Mouse (Mus musculus) neural tube, embryonic 12.5 days (tissue): ENCODE data around the gene Sult2b1. TPM values are rescaled to one million over a fixed set of nuclear protein-coding genes. Genes with fewer than 3 reads are reported as not detected.
A peak's percentile ranks its signal among the peaks of the same experiment; 100 is the strongest.

Experiments used
- ATAC-seq: fragments of 200-750 bp; cut with Nextera tagmentation; 2 replicates; pipeline ENCODE4 v1.8.0; 2017; ENCODE audit warnings: low read depth, mild to moderate bottlenecking, moderate TSS enrichment, moderate library complexity; ENCODE audit not compliant: low FRiP score
- H3K27ac ChIP-seq: fragments of 300-500 bp; sonication (generic); 2 replicates; pipeline ENCODE4 v1.5.1; 2016
- H3K27me3 ChIP-seq: fragments of 300-500 bp; sonication (generic); replicated peaks from 2 replicates; pipeline ENCODE4 v1.6.1; 2016; ENCODE audit warnings: mild to moderate bottlenecking
- H3K36me3 ChIP-seq: fragments of 300-500 bp; sonication (generic); 2 replicates; pipeline ENCODE4 v1.6.1; 2016; ENCODE audit warnings: mild to moderate bottlenecking
- H3K4me1 ChIP-seq: fragments of 300-500 bp; sonication (generic); 2 replicates; pipeline ENCODE4 v1.6.1; 2016
- H3K4me2 ChIP-seq: fragments of 300-500 bp; sonication (generic); replicated peaks from 2 replicates; pipeline ENCODE4 v1.6.1; 2016; ENCODE audit warnings: mild to moderate bottlenecking
- H3K4me3 ChIP-seq: fragments of 300-500 bp; sonication (generic); 2 replicates; pipeline ENCODE4 v1.5.1; 2016
- H3K9ac ChIP-seq: fragments of 300-500 bp; sonication (generic); 2 replicates; pipeline ENCODE4 v1.6.1; 2016; ENCODE audit warnings: mild to moderate bottlenecking
- H3K9me3 ChIP-seq: fragments of 300-500 bp; sonication (generic); 2 replicates; pipeline ENCODE4 v1.6.1; 2016; ENCODE audit warnings: mild to moderate bottlenecking
- WGBS: fragments of 180-500 bp; shearing (Covaris S2); methylation state at CpG from one replicate; pipeline ENCODE4 v1.1.7; 2016; 5-methylcytosine and 5-hydroxymethylcytosine counted together
- polyA plus RNA-seq: library from polyadenylated mRNA; unstranded; fragments of >200 nt; fragmentation: Nextera tagmentation; extraction: Ambion mirVana; gene quantifications from 2 replicates; pipeline ENCODE4 v1.2.1, GENCODE M21; 2016

The Sult2b1 gene
- polyA plus RNA-seq, 1 experiment from 2014 or later: 2.1 TPM

- no peak for ATAC-seq
- H3K4me1 ChIP-seq: peaks cover 57% of the 10 kb centered on the region
- H3K4me3 ChIP-seq: no peak overlapping the region
- peaks cover 36% of the 10 kb centered on the region for H3K36me3 ChIP-seq
- 90% methylated on average over 21 of the region's 21 CpGs for WGBS
- no peak overlapping the region for H3K27ac ChIP-seq
- no peaks in the 10 kb centered on the region for H3K27me3 ChIP-seq
- no peak overlapping the region for H3K9ac ChIP-seq
- no peak overlapping the region for H3K4me2 ChIP-seq
- no peaks in the 10 kb centered on the region for H3K9me3 ChIP-seq
These were observed 72.3 kb downstream of the Sult2b1 start for GRCm38 (mm10) chr7:45712022-45712757.

GRCm38 (mm10) chr7:45711316-45712021 is 73.0 kb downstream of the Sult2b1 start:
- H3K4me2 ChIP-seq: no peak overlapping the region
- peaks cover 57% of the 10 kb centered on the region for H3K4me1 ChIP-seq
- no peak overlapping the region for H3K9ac ChIP-seq
- H3K27ac ChIP-seq: no peak overlapping the region
- H3K36me3 ChIP-seq: peaks cover 36% of the 10 kb centered on the region
- H3K4me3 ChIP-seq: no peak overlapping the region
- WGBS: 91% methylated on average over 24 of the region's 24 CpGs
- H3K9me3 ChIP-seq: no peaks in the 10 kb centered on the region
- no peaks in the 10 kb centered on the region for H3K27me3 ChIP-seq
- no peak for ATAC-seq

GRCm38 (mm10) chr7:45710477-45711191 is 73.8 kb downstream of the Sult2b1 start:
- no peaks in the 10 kb centered on the region for H3K27me3 ChIP-seq
- 96% methylated on average over 20 of the region's 20 CpGs for WGBS
- H3K9me3 ChIP-seq: no peaks in the 10 kb centered on the region
- ATAC-seq: no peak
- H3K4me2 ChIP-seq: no peak overlapping the region
- H3K36me3 ChIP-seq: peaks cover 36% of the 10 kb centered on the region
- H3K4me1 ChIP-seq: peaks cover 57% of the 10 kb centered on the region
- no peak overlapping the region for H3K4me3 ChIP-seq
- H3K9ac ChIP-seq: no peak overlapping the region
- no peak overlapping the region for H3K27ac ChIP-seq

- Histone ChIP-seq H3K9ac (no peak overlapping the region), H3K4me3 (no peak overlapping the region), H3K36me3 (peaks cover 36% of the 10 kb centered on the region), H3K4me2 (no peak overlapping the region; the same call in 1 of the 2 replicates), H3K27me3 (no peaks in the 10 kb centered on the region), H3K27ac (no peak overlapping the region), H3K9me3 (no peaks in the 10 kb centered on the region), H3K4me1 (peaks cover 60% of the 10 kb centered on the region)
- 72% methylated on average over 14 of the region's 14 CpGs for WGBS
- no peak for ATAC-seq
These were observed 74.7 kb downstream of the Sult2b1 start for GRCm38 (mm10) chr7:45709677-45710355.

GRCm38 (mm10) chr7:45709036-45709435 is 75.4 kb downstream of the Sult2b1 start:
- Histone ChIP-seq H3K4me1 (peaks cover 54% of the 10 kb centered on the region), H3K4me2 (0 out of 2 replicates have a peak overlapping the region, but pooled peaks have one; percentile 14), H3K9ac (no peak overlapping the region), H3K27me3 (no peaks in the 10 kb centered on the region), H3K36me3 (peaks cover 36% of the 10 kb centered on the region), H3K27ac (no peak overlapping the region), H3K4me3 (no peak overlapping the region), H3K9me3 (no peaks in the 10 kb centered on the region)
- ATAC-seq: no peak
- WGBS: 36% methylated on average over 6 of the region's 6 CpGs

- Histone ChIP-seq H3K36me3 (peaks cover 33% of the 10 kb centered on the region), H3K4me2 (peak overlapping the region; percentile 91), H3K4me3 (no peak overlapping the region), H3K27me3 (no peaks in the 10 kb centered on the region), H3K27ac (no peak overlapping the region), H3K9me3 (no peaks in the 10 kb centered on the region), H3K9ac (no peak overlapping the region), H3K4me1 (peaks cover 60% of the 10 kb centered on the region)
- no peak for ATAC-seq
- WGBS: 57% methylated on average over 13 of the region's 13 CpGs
These were observed 76.2 kb downstream of the Sult2b1 start for GRCm38 (mm10) chr7:45708221-45708761.

GRCm38 (mm10) chr7:45707375-45707967 is 77.0 kb downstream of the Sult2b1 start:
- Histone ChIP-seq H3K4me3 (peak overlapping the region; percentile 48), H3K9ac (peak overlapping the region; percentile 26; the same call in 1 of the 2 replicates), H3K4me1 (peaks cover 66% of the 10 kb centered on the region), H3K9me3 (no peaks in the 10 kb centered on the region), H3K27ac (no peak overlapping the region), H3K27me3 (no peaks in the 10 kb centered on the region), H3K4me2 (peak overlapping the region; percentile 91), H3K36me3 (peaks cover 25% of the 10 kb centered on the region)
- no peak for ATAC-seq
- WGBS: under 1% methylated on average over 27 of the region's 27 CpGs

- no peaks in the 10 kb centered on the region for H3K9me3 ChIP-seq
- WGBS: under 1% methylated on average over 39 of the region's 45 CpGs
- peak overlapping the region; percentile 91 for H3K4me2 ChIP-seq
- 0 out of 2 replicates have a peak overlapping the region, but pooled peaks have one; percentile 13 for H3K27ac ChIP-seq
- no peaks in the 10 kb centered on the region for H3K27me3 ChIP-seq
- H3K36me3 ChIP-seq: peaks cover 18% of the 10 kb centered on the region
- peak overlapping the region; percentile 63 for H3K9ac ChIP-seq
- peaks cover 66% of the 10 kb centered on the region for H3K4me1 ChIP-seq
- ATAC-seq: no peak
- H3K4me3 ChIP-seq: peak overlapping the region; percentile 48
These were observed 77.7 kb downstream of the Sult2b1 start for GRCm38 (mm10) chr7:45706721-45707241.

- Histone ChIP-seq H3K36me3 (peaks cover 9% of the 10 kb centered on the region), H3K4me2 (peak overlapping the region; percentile 91), H3K27me3 (no peaks in the 10 kb centered on the region), H3K9ac (peak overlapping the region; percentile 56; the same call in 1 of the 2 replicates), H3K27ac (no peak overlapping the region), H3K4me1 (peaks cover 72% of the 10 kb centered on the region), H3K4me3 (peak overlapping the region; percentile 48), H3K9me3 (no peaks in the 10 kb centered on the region)
- WGBS: 3% methylated on average over 7 of the region's 7 CpGs
- ATAC-seq: no peak
These were observed 78.6 kb downstream of the Sult2b1 start for GRCm38 (mm10) chr7:45705873-45706281.

- Histone ChIP-seq H3K4me1 (peaks cover 75% of the 10 kb centered on the region), H3K9me3 (no peaks in the 10 kb centered on the region), H3K4me2 (peak overlapping the region; percentile 91), H3K27ac (peak overlapping the region; percentile 42), H3K9ac (peak overlapping the region; percentile 56; the same call in 1 of the 2 replicates), H3K4me3 (peak overlapping the region; percentile 48), H3K27me3 (peaks cover 3% of the 10 kb centered on the region; the same call in 1 of the 2 replicates), H3K36me3 (peaks cover 5% of the 10 kb centered on the region)
- ATAC-seq: 0 out of 2 replicates have a peak, but pooled peaks have one; percentile 0
- WGBS: 0% methylated on average over 21 of the region's 21 CpGs
These were observed 79.0 kb downstream of the Sult2b1 start for GRCm38 (mm10) chr7:45705443-45705864.
